Mouse (Mus musculus): ENCODE data around the gene Evi5l. TPM values are rescaled to one million over a fixed set of nuclear protein-coding genes. Genes with fewer than 3 reads are reported as not detected.
A peak's percentile ranks its signal among the peaks of the same experiment; 100 is the strongest.

Evi5l gene
- polyA plus RNA-seq, 1 experiment from 2014 or later: 60.4 TPM

DNA sequence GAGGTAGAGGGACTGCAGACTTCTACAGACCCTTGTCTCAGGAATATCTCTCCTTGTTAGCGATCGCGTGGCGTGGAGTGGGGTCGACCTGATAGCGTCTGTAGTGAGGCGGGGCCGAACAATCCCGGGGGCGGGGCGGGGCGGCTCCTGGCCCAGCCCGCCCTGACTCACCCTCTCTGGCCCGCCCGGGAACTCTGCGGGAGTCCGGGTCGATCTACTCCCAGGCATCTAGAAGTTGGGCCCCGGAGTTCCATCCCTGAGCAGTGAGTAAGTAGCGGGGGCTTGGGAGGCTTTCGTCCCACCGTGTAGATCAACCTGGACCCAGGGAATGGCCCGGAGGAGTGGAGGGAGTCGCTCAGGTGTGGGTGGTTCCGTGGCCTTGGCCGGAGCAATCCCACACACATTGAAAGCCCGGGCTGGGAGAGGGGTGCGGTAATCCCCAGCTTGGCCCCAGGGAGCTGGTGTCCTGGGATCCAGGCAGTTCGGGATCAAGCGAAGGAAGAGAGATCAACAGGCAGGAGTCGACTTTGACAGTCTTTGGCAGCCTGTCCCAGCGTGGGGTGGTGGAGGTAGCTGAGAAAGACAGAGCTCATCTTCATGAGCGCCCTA is 60.5 kb downstream of the Evi5l start, which contains the start of gene Lrrc8e:
Gene Lrrc8e (plus strand): TSS at position 89 of the 609 bp plus-strand sequence.
- 5% methylated on average over 33 of the region's 33 CpGs for WGBS
- peak; percentile 52; the same call in 1 of the 2 replicates for ATAC-seq (ENCODE audit: low FRiP score, low read depth)
- Histone ChIP-seq H3K27ac (replicated peaks) (no peak within 1 kb of the TSS), H3K27me3 (peaks cover 36% of the 10 kb centered on the region), H3K9ac (replicated peaks) (0 out of 2 replicates have a peak within 1 kb of the TSS, but pooled peaks have one; percentile 31), H3K36me3 (no peaks in the 10 kb centered on the region), H3K4me1 (peaks cover 7% of the 10 kb centered on the region), H3K4me2 (replicated peaks) (peak within 1 kb of the TSS; percentile 45), H3K4me3 (peak within 1 kb of the TSS; percentile 21), H3K9me3 (no peaks in the 10 kb centered on the region)

DNA sequence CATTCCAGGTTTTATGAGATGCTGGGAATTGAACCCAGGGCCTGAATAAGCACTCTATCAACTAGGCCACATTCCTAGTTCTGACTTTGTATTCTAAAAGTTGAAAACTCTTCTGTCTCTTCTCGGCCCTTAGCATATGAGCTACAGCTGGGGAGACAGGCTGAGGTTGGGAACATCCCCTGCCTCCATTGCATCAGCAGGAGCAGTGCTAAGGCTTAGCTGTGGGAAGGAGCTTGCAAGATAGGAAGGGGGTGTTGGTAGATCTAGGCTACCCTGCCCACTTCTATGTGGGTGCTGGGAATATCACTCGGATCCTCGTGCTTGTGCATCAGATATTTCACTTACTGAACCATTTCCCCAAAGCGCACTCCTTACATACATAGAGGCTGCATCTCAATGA is 61.6 kb downstream of the Evi5l start:
- H3K9me3 ChIP-seq: no peaks in the 10 kb centered on the region
- ATAC-seq (ENCODE audit: low FRiP score, low read depth): no peak
- H3K27me3 ChIP-seq: peaks cover 36% of the 10 kb centered on the region

DNA sequence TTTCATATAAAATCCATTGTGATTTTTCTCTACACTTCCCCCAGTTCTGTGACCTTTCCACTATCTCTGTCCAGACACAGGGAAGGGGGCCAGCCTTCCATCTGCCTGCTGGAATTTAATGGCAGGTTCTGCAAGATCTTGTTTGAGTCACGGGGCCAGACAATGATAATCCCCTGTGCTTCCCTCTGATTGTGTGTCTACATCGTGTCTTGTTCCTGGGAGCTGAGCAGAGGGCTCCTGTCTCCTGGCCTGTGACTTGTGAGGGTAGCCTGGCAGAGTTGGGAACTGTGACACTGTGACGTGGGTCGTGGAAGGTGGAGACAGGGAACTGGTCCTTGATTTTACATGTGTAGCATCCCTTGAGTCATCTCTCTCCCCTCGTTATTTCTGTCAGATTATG is 63.4 kb downstream of the Evi5l start:
- ATAC-seq (ENCODE audit: low FRiP score, low read depth): no peak
- 71% methylated on average over 5 of the region's 5 CpGs for WGBS
- no peaks in the 10 kb centered on the region for H3K9me3 ChIP-seq
- peaks cover 7% of the 10 kb centered on the region for H3K4me1 ChIP-seq
- H3K27ac ChIP-seq (replicated peaks): no peak overlapping the region
- H3K27me3 ChIP-seq: peaks cover 28% of the 10 kb centered on the region
- no peak overlapping the region for H3K9ac ChIP-seq (replicated peaks)
- H3K4me3 ChIP-seq: no peak overlapping the region
- H3K36me3 ChIP-seq: no peaks in the 10 kb centered on the region
- H3K4me2 ChIP-seq (replicated peaks): no peak overlapping the region

More for the DNA sequence above, 61.6 kb downstream of the Evi5l start:
- Histone ChIP-seq H3K4me1 (peaks cover 7% of the 10 kb centered on the region), H3K27ac (replicated peaks) (no peak overlapping the region), H3K36me3 (no peaks in the 10 kb centered on the region), H3K9ac (replicated peaks) (no peak overlapping the region), H3K4me3 (no peak overlapping the region), H3K4me2 (replicated peaks) (no peak overlapping the region)
- 91% methylated on average over 4 of the region's 4 CpGs for WGBS

DNA sequence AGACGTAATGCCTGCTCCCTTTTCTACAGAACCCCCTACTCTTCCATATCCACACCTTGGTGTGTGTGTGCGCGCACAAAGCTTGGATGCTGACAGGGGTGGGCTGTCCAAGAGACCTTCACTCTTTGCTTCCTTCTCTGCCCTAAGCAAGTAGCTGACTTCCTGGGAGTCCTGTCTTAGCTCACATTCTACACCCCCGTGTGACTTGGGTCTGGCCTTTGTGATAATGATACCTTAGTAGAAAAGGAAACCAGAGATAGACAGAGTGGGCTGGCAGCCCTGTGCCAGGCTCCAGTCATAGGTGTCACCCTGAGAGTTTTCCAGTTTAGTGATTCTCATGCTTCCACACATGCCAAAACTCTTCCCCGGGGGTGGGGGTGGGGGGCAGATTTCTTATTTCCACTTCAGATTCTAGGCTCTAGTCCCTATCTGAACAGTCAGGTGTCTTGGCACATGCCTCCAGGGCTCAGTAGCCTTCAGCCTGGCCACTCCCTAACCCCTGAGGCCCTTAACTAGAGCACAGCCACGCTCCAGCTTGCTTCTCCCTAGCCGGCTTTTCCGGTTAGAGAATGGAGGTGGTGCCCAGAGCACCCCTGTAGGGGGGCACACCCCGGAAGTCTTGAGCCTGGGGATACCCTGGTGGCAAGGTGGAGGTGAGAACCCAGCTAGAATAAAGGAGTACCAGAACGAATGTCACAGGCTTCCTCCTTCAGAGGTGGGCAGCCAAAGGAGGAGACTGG is 64.4 kb downstream of the Evi5l start:
- no peak overlapping the region for H3K9ac ChIP-seq (replicated peaks)
- no peak overlapping the region for H3K4me3 ChIP-seq
- H3K9me3 ChIP-seq: no peaks in the 10 kb centered on the region
- H3K36me3 ChIP-seq: no peaks in the 10 kb centered on the region
- no peak overlapping the region for H3K4me2 ChIP-seq (replicated peaks)
- peaks cover 37% of the 10 kb centered on the region for H3K27me3 ChIP-seq
- H3K4me1 ChIP-seq: peaks cover 7% of the 10 kb centered on the region
- 67% methylated on average over 10 of the region's 10 CpGs for WGBS
- no peak overlapping the region for H3K27ac ChIP-seq (replicated peaks)
- ATAC-seq (ENCODE audit: low FRiP score, low read depth): no peak

DNA sequence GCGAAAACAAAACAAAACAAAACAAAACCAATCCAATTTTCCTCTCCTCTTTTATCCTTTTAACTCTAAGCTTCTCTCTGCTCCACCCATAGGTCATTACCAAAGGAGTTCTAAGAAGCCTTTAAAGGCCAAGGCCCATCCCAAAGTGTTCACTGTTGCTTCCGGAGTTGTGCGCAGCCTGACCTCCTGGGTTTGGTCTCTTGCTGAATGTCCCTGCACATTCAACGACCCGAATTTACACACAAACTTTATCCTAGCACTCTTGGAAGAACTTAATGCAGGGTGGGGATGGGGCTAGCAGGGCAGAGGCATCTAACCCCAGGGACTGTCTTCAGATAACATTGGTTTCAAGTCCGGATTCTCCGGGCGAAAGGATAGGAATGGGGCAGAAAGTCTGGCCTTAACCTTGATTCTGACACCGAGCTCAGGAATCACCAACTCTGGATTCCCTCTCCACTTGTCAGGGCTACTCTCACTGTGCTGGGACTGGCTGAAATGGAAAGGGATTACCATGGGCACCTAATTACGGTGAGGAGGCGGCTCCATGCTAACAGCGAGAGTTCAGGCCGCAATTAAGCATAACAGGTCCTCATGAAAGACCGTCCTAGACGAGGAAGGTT is 71.6 kb downstream of the Evi5l start:
- Histone ChIP-seq H3K36me3 (peaks cover 15% of the 10 kb centered on the region), H3K4me1 (peaks cover 27% of the 10 kb centered on the region), H3K27ac (replicated peaks) (peak overlapping the region; percentile 95), H3K4me2 (replicated peaks) (peak overlapping the region; percentile 81), H3K9ac (replicated peaks) (peak overlapping the region; percentile 73), H3K27me3 (peaks cover 11% of the 10 kb centered on the region; the same call in 1 of the 2 replicates), H3K9me3 (no peaks in the 10 kb centered on the region), H3K4me3 (peak overlapping the region; percentile 85)
- ATAC-seq (ENCODE audit: low FRiP score, low read depth): no peak
- 22% methylated on average over 15 of the region's 15 CpGs for WGBS

DNA sequence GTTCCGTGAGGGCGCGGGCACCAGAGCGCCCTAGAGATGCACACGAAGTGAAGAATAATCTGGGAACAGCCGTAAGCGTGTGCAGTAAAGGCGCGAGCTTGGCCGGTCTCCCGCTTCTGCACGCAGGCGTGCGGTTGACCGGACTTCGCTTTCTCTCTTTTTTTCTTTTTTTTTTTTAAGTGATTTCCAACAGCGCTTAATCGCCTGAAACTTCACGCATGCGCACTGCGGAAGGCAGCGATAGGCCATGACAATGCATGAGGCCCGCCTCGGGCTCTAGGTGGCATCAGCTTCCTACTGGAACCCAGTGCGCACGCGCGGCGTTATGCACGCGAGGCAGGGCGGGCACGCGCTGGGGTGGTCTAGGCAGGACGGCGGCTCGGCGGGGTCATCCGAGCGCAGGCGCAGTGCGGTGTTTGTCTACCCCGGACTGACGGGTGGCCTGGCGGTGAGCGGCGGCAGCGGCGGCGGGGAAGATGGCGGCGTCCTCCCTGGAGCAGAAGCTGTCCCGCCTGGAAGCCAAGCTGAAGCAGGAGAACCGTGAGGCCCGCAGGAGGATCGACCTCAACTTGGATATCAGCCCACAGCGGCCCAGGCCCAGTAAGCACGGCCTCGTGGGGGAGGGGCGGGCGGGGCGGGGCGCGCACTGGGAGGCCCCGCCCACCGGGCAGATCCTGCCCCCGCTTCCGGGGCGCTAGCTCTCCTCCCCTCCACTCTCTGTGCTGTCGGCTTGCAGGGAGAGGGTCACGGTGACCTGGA is 72.2 kb downstream of the Evi5l start, which contains the start of the genes Map2k7 and Gm49320:
Gene Map2k7 (plus strand): TSS at position 307 of the 759 bp plus-strand sequence.
Gene Gm49320 (plus strand): TSS at position 432 of the 759 bp plus-strand sequence.
- Histone ChIP-seq H3K9me3 (no peaks in the 10 kb centered on the region), H3K27me3 (peaks cover 11% of the 10 kb centered on the region; the same call in 1 of the 2 replicates), H3K36me3 (peaks cover 22% of the 10 kb centered on the region), H3K27ac (replicated peaks) (peak within 1 kb of the TSS; percentile 95), H3K4me3 (peak within 1 kb of the TSS; percentile 85), H3K9ac (replicated peaks) (peak within 1 kb of the TSS; percentile 73), H3K4me1 (peaks cover 27% of the 10 kb centered on the region), H3K4me2 (replicated peaks) (peak within 1 kb of the TSS; percentile 81)
- peak; percentile 94 for ATAC-seq (ENCODE audit: low FRiP score, low read depth)
- WGBS: under 1% methylated on average over 59 of the region's 71 CpGs

DNA sequence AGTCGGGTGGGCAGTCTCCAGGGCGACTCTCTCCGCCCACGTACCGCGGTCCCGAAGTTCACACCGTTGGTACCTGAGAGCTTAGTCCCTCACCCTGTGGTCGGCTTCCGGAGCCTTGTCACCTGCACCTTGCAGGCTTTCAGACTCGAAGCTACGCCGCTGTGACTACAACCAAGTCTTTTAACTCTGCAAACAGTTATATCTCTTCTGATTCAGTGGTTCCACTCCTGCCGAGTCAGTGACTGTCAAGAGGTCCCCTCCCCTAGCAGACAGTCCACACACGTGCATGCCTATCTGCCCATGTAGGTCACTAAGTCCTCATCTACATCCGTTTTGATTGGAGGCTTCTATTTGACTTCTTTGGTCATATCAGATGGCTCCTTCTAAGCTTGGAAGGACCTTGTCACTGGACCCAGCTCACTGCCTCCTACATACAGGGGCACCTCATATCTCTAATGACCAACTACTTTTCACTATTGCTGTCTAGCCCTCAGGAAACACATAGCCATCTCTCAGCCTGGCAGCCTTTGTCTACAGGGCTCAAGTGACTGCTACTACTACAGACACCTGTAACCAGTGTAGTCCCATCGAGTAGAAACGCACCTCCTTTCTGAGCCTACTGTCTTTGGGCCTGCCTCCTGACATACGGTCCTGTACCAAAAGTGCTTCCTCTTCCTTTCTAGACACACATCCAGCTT is 73.0 kb downstream of the Evi5l start:
- Histone ChIP-seq H3K4me3 (peak overlapping the region; percentile 85), H3K4me1 (peaks cover 27% of the 10 kb centered on the region), H3K36me3 (peaks cover 29% of the 10 kb centered on the region), H3K4me2 (replicated peaks) (peak overlapping the region; percentile 81), H3K27me3 (peaks cover 11% of the 10 kb centered on the region; the same call in 1 of the 2 replicates), H3K9me3 (no peaks in the 10 kb centered on the region), H3K9ac (replicated peaks) (peak overlapping the region; percentile 70), H3K27ac (replicated peaks) (peak overlapping the region; percentile 87)
- whole genome bisulfite sequencing: 15% methylated on average over 19 of the region's 19 CpGs
- ATAC-seq (ENCODE audit: low FRiP score, low read depth): peak; percentile 17

DNA sequence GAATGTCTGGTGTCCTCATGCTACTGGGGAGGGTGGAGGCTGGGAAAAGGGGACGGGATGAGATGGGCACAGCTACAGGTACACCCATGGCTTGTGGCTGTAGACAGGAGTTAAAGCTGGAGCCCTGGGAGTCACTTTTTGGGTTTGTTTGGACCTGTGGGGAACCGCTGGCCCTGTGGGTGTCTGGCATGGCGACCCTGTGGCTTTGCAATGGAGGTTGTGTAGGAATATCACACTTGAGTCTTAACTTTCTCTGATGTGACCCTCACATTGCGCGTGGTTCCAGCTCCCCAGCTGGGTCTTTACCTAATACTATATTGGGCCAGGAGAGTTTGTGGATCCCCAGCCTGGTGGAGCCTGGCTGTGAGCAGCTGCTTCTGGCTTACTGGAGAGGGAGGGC is 78.7 kb downstream of the Evi5l start:
- 95% methylated on average over 5 of the region's 5 CpGs for WGBS
- Histone ChIP-seq H3K9ac (replicated peaks) (no peak overlapping the region), H3K4me3 (no peak overlapping the region), H3K9me3 (no peaks in the 10 kb centered on the region), H3K4me2 (replicated peaks) (no peak overlapping the region), H3K27ac (replicated peaks) (no peak overlapping the region), H3K36me3 (peaks cover 77% of the 10 kb centered on the region), H3K27me3 (peaks cover 20% of the 10 kb centered on the region), H3K4me1 (peaks cover 25% of the 10 kb centered on the region)
- ATAC-seq (ENCODE audit: low FRiP score, low read depth): no peak

DNA sequence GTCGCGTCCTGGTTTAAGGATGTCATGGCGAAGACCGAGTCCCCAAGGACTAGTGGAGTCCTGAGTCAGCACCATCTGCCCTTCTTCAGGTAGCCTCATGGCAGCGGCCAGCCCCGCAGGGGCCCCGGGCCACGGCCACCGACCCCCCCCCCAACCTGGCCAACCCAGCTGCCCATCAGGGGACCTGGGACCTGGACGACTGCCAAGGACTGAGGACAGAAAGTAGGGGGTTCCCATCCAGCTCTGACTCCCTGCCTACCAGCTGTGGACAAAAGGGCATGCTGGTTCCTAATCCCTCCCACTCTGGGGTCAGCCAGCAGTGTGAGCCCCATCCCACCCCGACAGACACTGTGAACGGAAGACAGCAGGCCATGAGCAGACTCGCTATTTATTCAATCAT is 79.4 kb downstream of the Evi5l start:
- Histone ChIP-seq H3K4me2 (replicated peaks) (no peak overlapping the region), H3K4me3 (no peak overlapping the region), H3K4me1 (peaks cover 23% of the 10 kb centered on the region), H3K9ac (replicated peaks) (no peak overlapping the region), H3K9me3 (no peaks in the 10 kb centered on the region), H3K27ac (replicated peaks) (no peak overlapping the region), H3K27me3 (peaks cover 20% of the 10 kb centered on the region), H3K36me3 (peaks cover 77% of the 10 kb centered on the region)
- WGBS: 82% methylated on average over 13 of the region's 13 CpGs
- ATAC-seq (ENCODE audit: low FRiP score, low read depth): no peak

DNA sequence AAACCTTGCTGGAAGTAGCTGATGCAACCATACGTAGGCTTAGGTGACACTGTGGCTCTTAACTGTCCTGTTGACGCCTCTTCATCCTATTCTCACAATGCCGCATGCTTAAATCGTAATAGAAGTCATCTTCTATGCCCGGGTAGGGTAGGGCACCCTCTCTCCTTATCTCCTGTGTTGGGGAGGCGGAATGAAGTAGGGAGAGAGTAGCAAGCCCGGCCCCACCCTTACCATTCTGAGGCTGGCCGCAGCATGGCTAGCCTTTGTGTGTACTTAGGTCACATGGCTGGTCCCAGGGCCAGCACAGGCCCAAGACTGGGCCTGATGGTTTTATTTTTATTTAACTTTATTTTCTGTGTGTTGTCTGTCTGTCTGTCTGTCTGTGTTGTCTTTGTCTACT is 80.9 kb downstream of the Evi5l start:
- ATAC-seq (ENCODE audit: low FRiP score, low read depth): no peak
- H3K4me2 ChIP-seq (replicated peaks): no peak overlapping the region
- no peak overlapping the region for H3K27ac ChIP-seq (replicated peaks)
- no peak overlapping the region for H3K9ac ChIP-seq (replicated peaks)
- peaks cover 69% of the 10 kb centered on the region for H3K36me3 ChIP-seq
- 91% methylated on average over 8 of the region's 8 CpGs for WGBS
- H3K27me3 ChIP-seq: peaks cover 20% of the 10 kb centered on the region
- H3K9me3 ChIP-seq: no peaks in the 10 kb centered on the region
- H3K4me3 ChIP-seq: no peak overlapping the region
- H3K4me1 ChIP-seq: peaks cover 19% of the 10 kb centered on the region

DNA sequence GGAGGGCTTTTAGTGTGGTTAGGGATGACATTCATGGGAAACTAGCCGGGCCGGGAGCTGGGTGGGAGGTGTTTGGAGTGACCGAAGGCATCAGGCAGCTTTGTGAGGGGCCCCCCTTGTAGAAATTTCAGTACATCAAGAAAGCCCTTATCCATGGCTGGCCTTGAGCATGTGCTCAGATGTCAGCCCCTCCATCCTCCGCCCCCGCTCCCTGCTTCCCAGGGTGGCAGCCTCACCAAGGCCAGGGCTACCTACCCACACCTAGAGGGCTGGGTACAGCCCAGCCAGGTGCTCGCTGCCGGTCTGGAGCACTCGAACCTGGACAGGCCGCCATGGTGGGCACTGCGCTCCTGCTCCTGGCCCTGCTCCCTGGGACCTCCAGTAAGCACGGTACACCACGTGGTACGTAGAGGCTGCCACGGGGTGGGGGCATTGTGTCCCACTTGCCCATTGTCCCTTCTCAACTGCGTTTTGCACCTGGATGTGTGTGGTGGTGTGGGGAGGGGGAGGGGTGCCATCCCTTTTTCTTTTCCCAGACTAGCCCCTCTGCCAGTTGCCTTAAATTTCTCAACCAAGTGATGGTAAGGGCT is 81.7 kb downstream of the Evi5l start, which contains the start of gene Tgfbr3l:
Gene Tgfbr3l (plus strand): TSS at position 264 of the 590 bp plus-strand sequence.
- Histone ChIP-seq H3K4me3 (no peak within 1 kb of the TSS), H3K27ac (replicated peaks) (no peak within 1 kb of the TSS), H3K4me1 (peaks cover 24% of the 10 kb centered on the region), H3K4me2 (replicated peaks) (no peak within 1 kb of the TSS; the same call in 1 of the 2 replicates), H3K9me3 (no peaks in the 10 kb centered on the region), H3K9ac (replicated peaks) (no peak within 1 kb of the TSS), H3K36me3 (peaks cover 61% of the 10 kb centered on the region), H3K27me3 (peaks cover 20% of the 10 kb centered on the region)
- 80% methylated on average over 15 of the region's 15 CpGs for WGBS
- ATAC-seq (ENCODE audit: low FRiP score, low read depth): no peak

All from midbrain, embryonic 12.5 days (tissue).